ENCODE assay signal across 9 mouse cellular contexts in genomic region chr2:122764526-122764925, GRCm38 (mm10). TPM values are rescaled to one million over a fixed set of nuclear protein-coding genes. Genes with fewer than 3 reads are reported as not detected.
DNase-seq lines count a peak whose midpoint lies in the region; ATAC-seq and TF ChIP-seq lines count a peak whose summit lies in the region.
"Had no signal": no experiment of that assay in that cellular context is flagged by ENCODE, and none has a peak within 500 bp of the region (broad histone marks: within the 10 kb centered on the region; RNA-seq: fewer than 3 reads in every experiment).

No protein-coding gene starts in this region.

- intact Hi-C loops in heart, postnatal 14 days (cut with DNase I): no loop called here

- DNase-seq in heart, postnatal 14 days: no peak
- DNase-seq in thymus, postnatal 0 days (ENCODE audit: low spot score): peak; percentile 31
- no peak for DNase-seq in thymus, postnatal 10 days (ENCODE audit: low spot score in 2 of 2)
- DNase-seq in liver, embryonic 14.5 days (ENCODE audit: low read depth in 3 of 3, low spot score in 3 of 3): no peak
- DNase-seq in cerebellum, postnatal 10 days: no peak
- DNase-seq in adrenal gland, adult 8-10 months: no peak
- DNase-seq in embryo, embryonic 9.5 days (ENCODE audit: extremely low spot score): no peak

- TF ChIP-seq EP300 in liver, embryonic 14.5 days (IDR thresholded peaks at IDR 0.05; ENCODE audit: low read depth): no peak

- H3K4me3 ChIP-seq in heart, embryonic 16.5 days (ENCODE audit: low read length): peak overlapping the region; percentile 70
- H3K4me3 ChIP-seq in liver, embryonic 14.5 days (ENCODE audit: insufficient read depth in 1 of 2, low read depth in 2 of 2, low read length in 2 of 2): no peak overlapping the region

- no peak overlapping the region for H3K27ac ChIP-seq in heart, embryonic 16.5 days (ENCODE audit: low read length)
- no peak overlapping the region for H3K27ac ChIP-seq in liver, embryonic 14.5 days

- no peaks in the 10 kb centered on the region for H3K36me3 ChIP-seq in heart, embryonic 16.5 days (ENCODE audit: control insufficient read depth, insufficient read depth)
- no peaks in the 10 kb centered on the region for H3K36me3 ChIP-seq in liver, embryonic 14.5 days (replicated peaks; ENCODE audit: control insufficient read depth, insufficient read depth, low read depth)
- H3K36me3 ChIP-seq: G1E had no signal

- TF ChIP-seq CTCF in liver, embryonic 14.5 days (IDR thresholded peaks at IDR 0.05; ENCODE audit: low read depth): no peak

- ATAC-seq in heart, embryonic 16.5 days (replicated peaks; ENCODE audit: extremely low read depth, insufficient read depth, low FRiP score): no peak
- ATAC-seq in liver, embryonic 14.5 days (ENCODE audit: insufficient read depth): no peak

- no peaks in the 10 kb centered on the region for H3K9me3 ChIP-seq in heart, embryonic 16.5 days (replicated peaks; ENCODE audit: control insufficient read depth, low read length)
- no peaks in the 10 kb centered on the region for H3K9me3 ChIP-seq in liver, embryonic 14.5 days (ENCODE audit: control insufficient read depth, low read length)
- H3K9me3 ChIP-seq: G1E had no signal

- 63% methylated on average over 6 of the region's 6 CpGs for WGBS in heart, embryonic 16.5 days
- 47% methylated on average over 6 of the region's 6 CpGs for WGBS in liver, embryonic 14.5 days (ENCODE audit: insufficient replicate concordance)

- H3K27me3 ChIP-seq in heart, embryonic 16.5 days (ENCODE audit: control insufficient read depth, insufficient read depth, low read length): 0 out of 2 replicates have a peak, but pooled peaks cover 2% of the 10 kb centered on the region
- H3K27me3 ChIP-seq in liver, embryonic 14.5 days (ENCODE audit: control insufficient read depth, insufficient read depth, low read length): peaks cover 3% of the 10 kb centered on the region

- peak overlapping the region; percentile 93 for H3K4me2 ChIP-seq in heart, embryonic 16.5 days (ENCODE audit: low read depth, low read length)
- peak overlapping the region; percentile 66 for H3K4me2 ChIP-seq in liver, embryonic 14.5 days (ENCODE audit: low read depth)

- H3K4me1 ChIP-seq in heart, embryonic 16.5 days (ENCODE audit: control insufficient read depth, insufficient read depth, low read length): peaks cover 3% of the 10 kb centered on the region
- peaks cover 2 to 3% of the 10 kb centered on the region in 2 experiments; a peak in 1 of 4 replicates for H3K4me1 ChIP-seq in liver, embryonic 14.5 days (replicated peaks; ENCODE audit: control insufficient read depth in 2 of 2, insufficient read depth in 2 of 2, low read length in 1 of 2)

- no peak overlapping the region for H3K9ac ChIP-seq in heart, embryonic 16.5 days (ENCODE audit: low read length)
- H3K9ac ChIP-seq in liver, embryonic 14.5 days (replicated peaks): no peak overlapping the region

RNA-seq across cellular contexts. Expression of gene Sqor, which starts 0.5 kb away (rescaled TPM):
- polyA plus RNA-seq in heart, embryonic 16.5 days (2015; fragmentation: Nextera tagmentation; extraction: Ambion mirVana): 6.7 and 7.7 TPM in 2 replicates
- 10 to 100 TPM; 19.7 to 30.0 TPM for total RNA-seq in heart, postnatal 14 days (2021)
- polyA plus RNA-seq in thymus, postnatal 0 days (2015; fragmentation: Nextera tagmentation; extraction: Ambion mirVana): 5.7 and 6.3 TPM in 2 replicates
- polyA plus RNA-seq in liver, embryonic 14.5 days (2012; rRNA removed): 1.1 and 1.7 TPM in 2 replicates
- 3.9 and 4.0 TPM in 2 replicates for polyA plus RNA-seq in liver, embryonic 14.5 days (2014; fragmentation: Nextera tagmentation; extraction: Ambion mirVana)
- 10 to 100 TPM; 77.7 to 98.6 (median 87.0) TPM for total RNA-seq in adrenal gland, adult 8-10 months (2022)

RNA-seq across cellular contexts. Expression of gene Bloc1s6, which starts 26.2 kb away (rescaled TPM):
- 36.0 and 36.9 TPM in 2 replicates for polyA plus RNA-seq in heart, embryonic 16.5 days (2015; fragmentation: Nextera tagmentation; extraction: Ambion mirVana)
- total RNA-seq in heart, postnatal 14 days (2021): 10 to 100 TPM; 16.0 to 17.3 TPM
- polyA plus RNA-seq in thymus, postnatal 0 days (2015; fragmentation: Nextera tagmentation; extraction: Ambion mirVana): 49.5 and 54.0 TPM in 2 replicates
- 7.8 and 10.1 TPM in 2 replicates for polyA plus RNA-seq in liver, embryonic 14.5 days (2012; rRNA removed)
- polyA plus RNA-seq in liver, embryonic 14.5 days (2014; fragmentation: Nextera tagmentation; extraction: Ambion mirVana): 15.1 and 15.9 TPM in 2 replicates
- 10 to 100 TPM; 30.2 to 38.8 (median 32.1) TPM for total RNA-seq in adrenal gland, adult 8-10 months (2022)
